Mouse (Mus musculus): ENCODE measurements around the gene Marcksl1. TPM values are rescaled to one million over a fixed set of nuclear protein-coding genes. Genes with fewer than 3 reads are reported as not detected.

Gene Marcksl1
- total RNA-seq (2023): 10 to 100 TPM in 1 of 2 experiments, 1 to 10 TPM in 1; 8.1 to 10.4 TPM

DNA sequence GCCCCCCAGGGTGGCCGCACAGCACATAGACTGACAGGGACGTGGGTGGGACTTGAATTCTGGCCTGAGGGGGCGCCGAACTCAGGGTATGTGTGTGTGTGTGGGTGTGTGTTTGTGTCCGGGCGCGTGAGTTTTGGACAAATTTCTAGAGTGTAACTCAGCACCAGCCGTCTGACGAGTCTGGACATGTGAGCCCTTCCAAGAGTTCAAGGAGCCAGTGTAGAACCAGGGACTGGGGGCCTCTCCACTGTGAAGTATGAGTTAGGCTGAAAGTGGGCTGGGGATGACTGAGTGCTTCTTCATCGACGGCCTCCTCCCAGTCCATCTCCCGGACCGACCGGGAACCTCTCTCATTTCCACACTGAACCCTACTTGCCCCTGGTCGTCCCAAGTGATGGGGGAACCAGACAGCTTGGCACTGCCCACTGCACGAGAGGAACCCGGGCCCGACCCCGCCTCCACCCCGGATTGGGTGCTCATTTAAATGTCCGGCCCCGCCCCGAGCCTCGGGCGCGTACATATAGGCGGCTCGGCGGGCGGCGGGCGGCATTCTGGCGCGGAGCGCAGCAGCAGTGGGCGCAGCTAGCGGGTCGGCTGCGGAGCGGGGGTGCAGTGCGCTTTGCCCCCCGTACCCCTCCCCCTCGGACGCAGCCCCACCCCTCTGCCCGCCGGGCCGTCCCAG lies at the start of gene Marcksl1:
Marcksl1 (plus strand) TSS at position 496 of the 682 bp plus-strand sequence.

DNA sequence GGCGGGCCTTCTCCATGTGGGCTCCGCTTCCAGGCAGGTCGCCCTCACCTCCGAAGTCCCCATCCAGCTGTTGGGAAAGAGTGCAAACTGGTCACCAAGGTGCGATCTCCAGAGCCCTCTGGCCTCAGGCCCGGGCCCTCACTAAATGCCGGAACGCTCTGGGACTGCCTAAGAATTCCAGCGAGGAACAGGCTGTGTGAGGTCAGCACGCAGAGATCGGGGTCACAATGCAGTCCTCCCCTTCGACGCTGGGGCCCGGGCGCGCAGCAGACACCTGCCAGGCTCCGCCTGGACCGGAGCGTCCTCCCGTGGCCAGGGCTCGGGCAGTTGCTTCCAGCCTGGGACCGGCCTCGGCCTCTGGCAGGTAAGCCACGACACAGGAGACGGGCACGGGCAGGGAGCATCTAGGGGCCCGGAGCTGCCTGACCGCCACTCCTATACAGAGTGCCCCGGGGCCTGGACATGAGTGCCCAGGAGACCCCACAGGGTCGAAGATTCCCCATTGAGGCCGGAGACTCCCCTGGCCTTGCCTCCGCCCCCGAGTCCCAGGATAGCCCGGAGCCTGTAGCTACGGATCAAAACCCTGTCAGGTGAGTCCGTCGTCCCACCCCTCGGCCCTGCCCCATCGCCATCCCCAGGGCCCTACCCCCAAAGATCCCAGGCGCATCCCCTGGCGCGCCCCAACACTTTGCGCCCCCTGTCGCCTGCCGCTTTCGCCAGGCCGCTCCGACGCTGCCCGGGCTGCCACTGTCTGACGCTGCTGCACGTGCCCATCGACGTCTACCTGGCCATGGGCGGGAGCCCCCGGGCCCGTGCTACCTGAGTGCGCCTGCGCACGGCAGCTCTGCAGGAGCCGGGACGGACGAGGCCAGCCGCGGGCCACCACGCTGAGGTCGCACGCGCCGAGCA lies 22.2 kb upstream of the Marcksl1 start, which contains the start of the genes Tssk3 and Fam229a:
Tssk3 (minus strand) TSS at position 51 of the 909 bp plus-strand sequence.
Fam229a (plus strand) TSS at position 219 of the 909 bp plus-strand sequence.

DNA sequence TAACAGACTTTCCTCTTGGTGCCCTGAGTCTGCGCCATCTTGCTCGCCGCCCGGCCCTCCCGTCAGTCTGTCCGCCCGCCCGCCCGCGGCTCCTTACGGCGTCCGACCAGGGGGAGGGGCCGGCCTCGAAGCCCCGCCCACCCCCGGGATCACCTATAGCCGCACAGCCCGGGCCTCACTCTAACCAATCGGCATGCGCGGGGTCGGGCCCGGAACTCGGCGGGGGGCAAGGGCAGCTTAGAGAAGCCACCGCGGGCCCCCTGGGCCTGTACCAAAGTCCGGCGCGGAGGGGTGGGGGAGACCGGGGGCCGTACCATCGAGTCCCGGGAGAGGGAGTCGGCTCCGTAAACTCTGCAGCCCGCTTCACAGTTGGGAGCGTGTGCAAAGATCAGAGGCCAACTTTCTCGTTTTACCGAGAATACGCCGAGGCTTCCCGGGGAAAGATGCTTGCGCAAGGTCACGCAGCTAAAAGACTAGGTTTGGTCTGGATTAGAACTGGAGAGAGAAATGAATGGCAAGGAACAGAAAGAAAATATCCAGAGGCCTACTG lies 29.3 kb downstream of the Marcksl1 start, which contains the start of gene Hdac1:
Hdac1 (minus strand) TSS at position 122 of the 550 bp plus-strand sequence.

Other genes starting within 250 kb of the Marcksl1 start
- gene Sync, start 226.0 kb upstream of the Marcksl1 start, total RNA-seq (2023): not detected
- gene Rbbp4, start 178.2 kb upstream of the Marcksl1 start, total RNA-seq (2023): 100 to 1,000 TPM; 136 to 156 TPM
- 10 to 100 TPM; 32.1 to 52.3 TPM for gene Zbtb8os, start 177.9 kb upstream of the Marcksl1 start, total RNA-seq (2023)
- 1 to 10 TPM; 4.1 to 4.9 TPM for gene Zbtb8a, start 135.5 kb upstream of the Marcksl1 start, total RNA-seq (2023)
- gene Zbtb8b, start 72.7 kb upstream of the Marcksl1 start, total RNA-seq (2023): under 1 TPM in 1 of 2 experiments, not detected in 1; 0.26 TPM
- 100 to 1,000 TPM; 118 to 131 TPM for gene Bsdc1, start 52.0 kb upstream of the Marcksl1 start, total RNA-seq (2023)
- not detected for gene Tssk3, start 22.6 kb upstream of the Marcksl1 start, total RNA-seq (2023)
- 1 to 10 TPM; 1.1 to 1.5 TPM for gene Fam229a, start 22.4 kb upstream of the Marcksl1 start, total RNA-seq (2023)
- gene Hdac1, start 29.1 kb downstream of the Marcksl1 start, total RNA-seq (2023): 100 to 1,000 TPM; 135 to 137 TPM
- 100 to 1,000 TPM; 913 to 948 TPM for gene Lck, start 60.1 kb downstream of the Marcksl1 start, total RNA-seq (2023)
- not detected for gene Fam167b, start 65.0 kb downstream of the Marcksl1 start, total RNA-seq (2023)
- 100 to 1,000 TPM; 181 to 191 TPM for gene Eif3i, start 87.1 kb downstream of the Marcksl1 start, total RNA-seq (2023)
- 100 to 1,000 TPM; 125 to 142 TPM for gene Tmem234, start 87.1 kb downstream of the Marcksl1 start, total RNA-seq (2023)
- gene Dcdc2b, start 100.7 kb downstream of the Marcksl1 start, total RNA-seq (2023): 1 to 10 TPM; 3.5 to 4.0 TPM
- gene Iqcc, start 105.5 kb downstream of the Marcksl1 start, total RNA-seq (2023): 10 to 100 TPM; 26.8 to 29.0 TPM
- 10 to 100 TPM; 14.0 to 15.8 TPM for gene Ccdc28b, start 110.4 kb downstream of the Marcksl1 start, total RNA-seq (2023)
- 10 to 100 TPM; 71.4 to 73.6 TPM for gene Txlna, start 127.5 kb downstream of the Marcksl1 start, total RNA-seq (2023)
- gene Kpna6, start 159.2 kb downstream of the Marcksl1 start, total RNA-seq (2023): 10 to 100 TPM; 33.9 to 45.9 TPM
- gene Tmem39b, start 183.3 kb downstream of the Marcksl1 start, total RNA-seq (2023): 10 to 100 TPM; 13.0 to 15.0 TPM
- gene Khdrbs1, start 228.7 kb downstream of the Marcksl1 start, total RNA-seq (2023): 100 to 1,000 TPM; 135 to 141 TPM

All from T-cell, adult 66 days (primary cell).